Mouse (Mus musculus) CH12F3 (cell line): ENCODE data around the gene Izumo1.

Experiments used
- in situ Hi-C: fragments of 300-500 bp; cut with MboI; formaldehyde crosslinking; loops from 2 replicates; pipeline ENCODE4 v1.14.3; 2020; ENCODE audit warnings: low sequenced_read_pairs

Izumo1 gene

DNA sequence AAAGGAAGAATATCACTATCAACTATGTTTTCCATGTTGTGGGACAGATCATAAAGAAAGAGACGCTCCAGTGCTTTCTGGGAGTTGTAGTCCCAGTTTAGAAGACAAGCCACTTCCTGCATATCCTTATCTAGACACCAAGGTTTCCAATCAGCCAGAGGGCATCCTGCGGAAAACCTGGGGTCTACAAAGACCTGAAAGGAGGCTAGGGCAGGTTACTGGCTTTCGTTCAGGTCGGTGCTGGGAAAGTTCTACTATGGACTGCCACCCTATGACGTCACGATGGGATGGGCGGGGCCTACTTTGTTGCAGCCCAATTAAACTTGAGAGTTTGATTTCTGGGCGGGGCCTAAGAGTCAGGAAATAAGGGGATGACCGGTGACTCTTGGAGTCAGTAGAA lies at the start of gene Izumo1:
Gene Izumo1 (plus strand): TSS at position 369 of the 400 bp plus-strand sequence.
- in situ Hi-C loops, result no loop called here

DNA sequence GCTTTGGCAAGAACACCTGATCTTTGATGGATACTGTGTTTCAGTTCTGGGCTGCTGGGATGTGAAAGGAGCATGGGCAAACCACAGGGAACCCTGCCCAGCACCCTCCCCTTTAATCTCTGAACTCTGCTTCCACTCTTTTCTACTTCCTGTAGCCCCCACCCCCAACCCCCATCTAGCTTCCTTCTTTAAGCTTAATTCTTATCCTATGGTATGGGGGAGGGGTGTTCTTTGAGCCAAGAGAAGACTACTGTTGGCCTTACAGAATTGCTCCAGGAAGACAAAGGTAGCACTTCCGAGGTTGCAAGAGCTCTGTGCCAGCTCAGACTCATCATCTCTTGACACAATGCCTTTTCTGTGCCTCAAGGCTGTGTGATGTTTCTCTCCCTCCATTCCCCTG lies 49.6 kb upstream of the Izumo1 start:
- in situ Hi-C loops, result no loop called here

DNA sequence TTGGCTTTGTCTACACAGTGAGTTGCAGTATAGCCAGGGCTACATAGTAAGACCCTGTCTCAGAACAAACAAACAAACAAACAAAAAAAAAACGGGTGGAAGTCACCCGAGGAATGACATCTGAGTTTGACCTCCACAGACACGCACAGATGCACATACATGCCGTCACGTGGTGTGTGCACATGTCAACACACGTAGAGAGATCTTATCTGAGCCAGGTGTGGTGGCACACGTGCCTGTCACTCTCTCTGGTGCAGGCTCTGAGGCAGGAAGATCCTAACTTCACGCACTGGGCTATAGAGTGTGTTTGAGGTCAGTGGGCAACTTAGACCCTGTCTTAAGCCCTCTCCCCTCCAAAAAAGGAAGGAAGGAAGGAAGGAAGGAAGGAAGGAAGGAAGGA lies 47.7 kb upstream of the Izumo1 start:
- in situ Hi-C loops, result no loop called here

DNA sequence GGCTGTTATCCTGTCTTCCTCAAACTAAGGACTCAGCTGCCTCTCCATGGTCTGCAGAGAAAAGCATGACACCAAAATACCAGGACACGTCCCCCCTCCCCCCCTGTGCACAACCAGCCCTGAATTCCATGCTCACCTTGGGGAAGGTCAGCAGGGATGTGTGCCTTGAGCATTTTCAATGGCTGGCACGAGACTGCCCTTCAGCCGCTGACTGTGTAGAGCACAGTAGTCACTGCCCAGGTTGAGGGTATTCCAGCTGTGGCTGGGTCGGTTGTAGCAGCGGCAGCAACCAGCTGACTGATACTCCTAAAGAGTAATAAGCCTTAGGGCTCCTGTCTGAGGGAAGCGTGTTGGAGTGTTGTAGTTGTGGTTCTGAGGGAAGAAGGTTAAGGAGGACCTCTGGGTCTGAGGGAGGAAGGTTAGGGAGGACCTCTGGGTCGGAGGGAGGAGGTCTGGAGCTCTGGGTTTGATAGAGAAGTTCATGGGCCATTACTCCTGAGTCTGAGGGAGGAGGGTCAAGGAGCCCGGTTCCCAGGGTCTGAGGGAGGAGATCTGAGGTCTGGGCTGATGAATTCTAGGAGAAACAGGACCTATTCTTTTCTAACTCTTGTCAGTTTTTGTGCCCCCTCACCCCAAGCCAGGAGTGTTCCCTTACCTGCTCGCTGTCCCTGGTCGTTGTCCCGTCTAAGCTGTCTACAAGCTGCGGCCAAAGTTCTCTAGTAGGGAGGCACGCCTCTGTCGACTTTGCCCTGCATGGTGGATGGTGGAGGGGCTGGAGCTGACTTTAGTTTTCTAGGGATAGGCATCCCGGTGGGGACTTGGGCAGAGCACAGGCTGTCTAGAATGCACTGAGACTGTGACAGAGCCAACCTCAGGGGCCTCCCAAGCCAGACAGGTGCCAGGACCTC lies 46.9 kb upstream of the Izumo1 start:
- in situ Hi-C loops, result no loop called here

GRCm38 (mm10) chr7:45585923-45586322 lies 35.7 kb upstream of the Izumo1 start:
- in situ Hi-C loops, result no loop called here

- in situ Hi-C loops, result no loop called here
Observed at GRCm38 (mm10) chr7:45587631-45588592, 33.7 kb upstream of the Izumo1 start.

DNA sequence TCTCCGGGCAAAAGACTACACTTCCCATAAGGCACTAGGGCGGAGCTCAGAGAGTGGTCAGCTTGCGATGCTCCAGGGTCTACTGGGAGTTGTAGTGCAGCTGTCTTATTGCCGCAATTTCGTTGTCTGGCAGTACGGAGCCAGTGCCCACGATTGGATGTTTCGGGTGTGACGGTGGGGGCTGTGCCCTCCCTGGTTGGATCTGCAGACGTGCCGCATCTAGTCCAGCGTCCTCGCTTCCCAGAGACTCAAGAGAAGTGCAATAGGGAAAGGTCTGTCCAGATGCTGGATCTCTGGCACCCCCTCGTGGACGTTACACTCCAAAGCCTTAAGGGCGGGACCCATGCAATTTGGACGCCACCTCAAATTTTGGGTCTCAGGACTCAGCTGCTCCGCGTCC lies 32.4 kb upstream of the Izumo1 start:
- in situ Hi-C loops, result no loop called here

- in situ Hi-C loops, result loop anchor here (10.0 kb wide), 1 partner anchor 95 kb away; the partner anchor contains the start of gene Ntn5
Observed at GRCm38 (mm10) chr7:45589898-45590297, 31.7 kb upstream of the Izumo1 start.

DNA sequence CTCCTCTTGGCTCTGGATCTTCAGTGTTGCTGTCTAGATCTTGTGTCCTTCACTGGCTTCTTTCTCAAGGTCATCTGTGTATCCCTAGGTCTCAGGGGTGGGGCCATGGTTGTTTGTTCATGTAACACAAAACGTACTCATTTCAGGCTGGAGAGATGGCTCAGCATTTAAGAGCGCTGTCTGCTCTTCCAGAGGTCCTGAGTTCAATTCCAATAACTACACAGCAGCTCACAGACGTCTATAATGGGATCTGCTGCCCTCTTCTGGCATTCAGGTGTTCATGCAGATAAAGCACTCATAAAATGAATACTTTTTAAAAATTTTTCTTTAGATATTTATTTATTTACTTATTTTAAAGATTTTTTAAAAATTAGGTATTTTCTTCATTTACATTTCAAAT lies 30.7 kb upstream of the Izumo1 start:
- in situ Hi-C loops, result loop anchor here (10.0 kb wide), 1 partner anchor 94 kb away; the partner anchor contains the start of gene Ntn5

DNA sequence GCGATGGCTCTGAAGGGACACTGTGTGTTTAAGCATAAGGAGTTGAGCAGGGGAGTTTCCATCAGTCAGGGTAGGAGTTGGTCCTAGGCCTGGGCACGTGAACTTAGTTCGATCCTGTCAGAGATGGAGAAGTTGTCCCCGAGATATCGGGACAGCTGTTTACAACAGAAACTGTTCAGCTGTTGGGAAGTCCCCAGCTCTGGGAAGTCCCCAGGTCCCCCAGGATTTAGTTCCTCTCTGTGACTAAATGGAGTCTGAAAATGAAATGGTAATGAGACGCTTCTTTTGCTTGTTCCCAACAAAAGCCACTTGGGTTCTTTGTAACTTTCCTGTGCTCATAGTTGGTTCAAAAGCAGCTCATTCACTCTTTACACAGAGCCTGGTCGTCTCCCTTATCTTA lies 29.7 kb upstream of the Izumo1 start:
- in situ Hi-C loops, result loop anchor here (10.0 kb wide), 1 partner anchor 93 kb away; the partner anchor contains the start of gene Ntn5

GRCm38 (mm10) chr7:45593118-45593815 lies 28.3 kb upstream of the Izumo1 start:
- in situ Hi-C loops, result loop anchor here (10.0 kb wide), 1 partner anchor 92 kb away; the partner anchor contains the start of gene Ntn5

DNA sequence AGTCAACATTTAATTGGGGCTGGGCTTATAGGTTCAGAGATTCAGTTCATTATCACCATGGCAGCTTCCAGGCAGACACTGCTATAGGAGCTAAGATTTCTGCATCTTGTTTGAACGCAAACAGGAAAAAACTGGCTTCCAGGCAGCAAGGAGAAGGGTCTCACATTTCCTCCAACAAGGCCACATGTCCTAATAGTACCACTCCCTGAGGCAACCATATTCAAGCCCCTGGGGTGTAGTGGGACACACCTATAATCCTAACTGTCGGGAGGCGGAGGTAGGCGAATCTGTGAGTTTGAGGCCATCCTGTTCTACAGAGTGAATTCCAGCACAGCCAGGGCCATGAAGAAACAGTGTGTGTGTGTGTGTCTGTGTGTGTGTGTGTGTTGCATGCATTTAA lies 26.4 kb upstream of the Izumo1 start:
- in situ Hi-C loops, result loop anchor here (10.0 kb wide), 1 partner anchor 90 kb away; the partner anchor contains the start of gene Ntn5

GRCm38 (mm10) chr7:45596107-45596506 lies 25.5 kb upstream of the Izumo1 start:
- in situ Hi-C loops, result loop anchor here (10.0 kb wide), 1 partner anchor 89 kb away; the partner anchor contains the start of gene Ntn5

- in situ Hi-C loops, result loop anchor here (10.0 kb wide), 1 partner anchor 88 kb away; the partner anchor contains the start of gene Ntn5
Observed at GRCm38 (mm10) chr7:45597013-45597412, 24.6 kb upstream of the Izumo1 start.

- in situ Hi-C loops, result loop anchor here (10.0 kb wide), 1 partner anchor 87 kb away; the partner anchor contains the start of gene Ntn5
Observed at GRCm38 (mm10) chr7:45597527-45597926, 24.1 kb upstream of the Izumo1 start.

- in situ Hi-C loops, result loop anchor here (10.0 kb wide), 1 partner anchor 86 kb away; the partner anchor contains the start of gene Ntn5
Observed at GRCm38 (mm10) chr7:45598960-45599879, 22.4 kb upstream of the Izumo1 start.

DNA sequence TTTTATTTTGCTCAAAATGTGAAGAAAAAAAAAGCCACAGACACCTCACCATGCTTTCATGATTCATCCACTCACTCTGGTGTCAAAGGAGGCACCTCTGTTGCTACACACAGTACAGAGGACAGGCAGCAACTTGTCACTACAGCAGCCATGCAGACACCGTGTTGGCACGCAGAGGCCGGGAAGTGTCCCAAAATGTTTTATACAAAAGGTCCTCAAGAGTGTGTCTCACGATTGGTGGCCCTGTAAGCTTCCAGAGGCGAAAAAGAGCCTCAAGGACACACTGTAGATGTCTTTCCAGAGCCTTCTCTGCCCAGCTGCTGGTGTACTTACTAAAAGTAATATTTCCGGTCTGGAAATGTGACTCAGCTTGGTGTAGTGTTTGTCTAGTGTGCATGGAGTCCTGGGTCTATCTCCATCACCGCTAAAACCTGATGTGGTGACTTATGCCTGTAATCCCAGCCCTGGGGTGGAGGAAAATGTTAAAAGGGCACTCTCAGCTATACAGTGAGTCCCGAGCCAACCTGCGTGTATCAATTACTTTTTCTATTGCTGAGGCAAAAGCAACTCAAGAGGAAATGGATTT lies 15.8 kb upstream of the Izumo1 start:
- in situ Hi-C loops, result no loop called here

GRCm38 (mm10) chr7:45609511-45609910 lies 12.1 kb upstream of the Izumo1 start:
- in situ Hi-C loops, result no loop called here

DNA sequence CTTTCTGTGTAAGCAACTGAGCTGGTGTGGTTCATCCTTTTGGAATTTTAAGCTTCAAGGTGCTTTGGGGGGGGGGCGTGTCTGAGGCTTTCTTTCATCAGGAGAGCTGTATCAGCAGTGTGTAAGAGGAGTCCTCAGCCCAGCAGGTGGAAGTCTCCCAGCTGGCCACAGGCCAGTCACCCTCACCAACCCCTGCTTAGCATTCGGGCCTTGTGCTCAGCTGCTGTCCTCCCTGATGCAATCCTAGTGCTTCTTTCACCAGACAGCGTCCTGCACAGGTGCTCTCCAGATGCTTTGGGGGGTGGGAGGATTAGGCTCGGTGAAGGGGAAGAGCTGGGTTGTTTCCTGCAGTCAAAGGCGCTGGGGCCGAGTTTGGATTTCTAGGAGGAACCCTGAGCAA lies 5.3 kb upstream of the Izumo1 start:
- in situ Hi-C loops, result no loop called here
